Mouse (Mus musculus) C2C12 (cell line): ENCODE results near the gene Tmco3.

Experiments
- CTCF ChIP-seq: IDR thresholded peaks from one replicate; pipeline ENCODE4 v1.5.1; 2011; ENCODE audit not compliant: control insufficient read depth, insufficient read depth, insufficient read length
- MAX ChIP-seq: IDR thresholded peaks from one replicate; pipeline ENCODE4 v1.6.1; 2011; ENCODE audit warnings: mild to moderate bottlenecking, control low read depth
- USF1 ChIP-seq: IDR thresholded peaks from one replicate; pipeline ENCODE4 v1.6.1; 2011; ENCODE audit warnings: low read depth, mild to moderate bottlenecking, control low read depth, moderate library complexity

DNA sequence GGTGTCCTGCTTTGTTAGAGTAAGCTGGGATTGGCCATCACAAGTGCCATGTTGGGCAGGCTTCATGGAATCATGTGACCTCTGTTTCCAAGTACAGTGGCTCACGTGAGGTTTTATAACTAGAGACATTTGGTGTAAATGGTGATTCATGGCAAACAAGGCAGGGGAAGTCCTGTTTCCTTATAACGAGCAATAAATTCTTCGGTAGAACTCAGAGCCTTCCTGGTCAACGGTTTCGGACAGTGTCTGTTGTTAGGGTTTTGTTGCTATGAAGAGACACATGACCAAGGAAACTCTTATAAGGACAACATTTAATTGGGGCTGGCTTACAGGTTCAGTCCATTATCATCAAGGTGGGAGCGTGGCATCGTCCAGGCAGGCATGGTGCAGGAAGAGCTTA lies 13.0 kb downstream of the Tmco3 start:
- no peak for TF ChIP-seq CTCF
- no peak for TF ChIP-seq USF1
- no peak for TF ChIP-seq MAX
